Mouse (Mus musculus): ENCODE results near the gene Cdh1. TPM values are rescaled to one million over a fixed set of nuclear protein-coding genes. Genes with fewer than 3 reads are reported as not detected.

The Cdh1 gene
- total and polyA plus RNA-seq, 3 experiments: not detected

GRCm38 (mm10) chr8:106617196-106617595 lies 14.0 kb downstream of the Cdh1 start:
- no peak for DNase-seq (ENCODE audit: low read depth, low spot score)
- no peaks in the 10 kb centered on the region for H3K79me2 ChIP-seq (ENCODE audit: control insufficient read depth, insufficient read depth, low read length, poor library complexity)
- H3K4me3 ChIP-seq (ENCODE audit: control insufficient read depth in 1 of 2, insufficient read depth in 1 of 2, low read depth in 2 of 2, low read length in 2 of 2): no peak overlapping the region
- no peak for TF ChIP-seq RCOR1 (IDR thresholded peaks at IDR 0.05; ENCODE audit: low read depth, low read length)
- no peak for TF ChIP-seq POLR2A (IDR thresholded peaks at IDR 0.05; ENCODE audit: control insufficient read depth in 1 of 2, insufficient read depth in 1 of 2, low read depth in 1 of 2, low read length in 2 of 2, poor library complexity in 1 of 2)
- TF ChIP-seq NELFE (IDR thresholded peaks at IDR 0.05; ENCODE audit: low read depth, low read length): no peak
- no peak for TF ChIP-seq NRF1 (IDR thresholded peaks at IDR 0.05; ENCODE audit: insufficient read depth, low read depth, low read length, poor library complexity, severe bottlenecking)
- TF ChIP-seq ZC3H11A (IDR thresholded peaks at IDR 0.05; ENCODE audit: low read depth, low read length): no peak
- H3K9me3 ChIP-seq (replicated peaks; ENCODE audit: insufficient read depth, low read length): no peaks in the 10 kb centered on the region
- no peak overlapping the region for H3K9ac ChIP-seq (ENCODE audit: control insufficient read depth, low read depth, low read length, poor library complexity, severe bottlenecking)
- no peaks in the 10 kb centered on the region for H3K4me1 ChIP-seq (ENCODE audit: control insufficient read depth in 1 of 2, insufficient read depth in 2 of 2, low read length in 2 of 2)
- H3K36me3 ChIP-seq (ENCODE audit: control insufficient read depth in 1 of 2, insufficient read depth in 2 of 2, low read length in 2 of 2): no peaks in the 10 kb centered on the region
- H3K27ac ChIP-seq (ENCODE audit: control insufficient read depth, low read depth, low read length): no peak overlapping the region
- H3K27me3 ChIP-seq (ENCODE audit: control insufficient read depth in 1 of 2, insufficient read depth in 2 of 2, low read length in 2 of 2): peaks cover 2 to 4% of the 10 kb centered on the region in 2 experiments; a peak in 1 of 4 replicates

GRCm38 (mm10) chr8:106617865-106618264 lies 14.7 kb downstream of the Cdh1 start:
- Histone ChIP-seq H3K36me3 (ENCODE audit: control insufficient read depth in 1 of 2, insufficient read depth in 2 of 2, low read length in 2 of 2) (no peaks in the 10 kb centered on the region), H3K4me3 (ENCODE audit: control insufficient read depth in 1 of 2, insufficient read depth in 1 of 2, low read depth in 2 of 2, low read length in 2 of 2) (no peak overlapping the region), H3K9ac (ENCODE audit: control insufficient read depth, low read depth, low read length, poor library complexity, severe bottlenecking) (no peak overlapping the region), H3K27me3 (ENCODE audit: control insufficient read depth in 1 of 2, insufficient read depth in 2 of 2, low read length in 2 of 2) (peaks cover 2 to 4% of the 10 kb centered on the region in 2 experiments; a peak in 1 of 4 replicates), H3K4me1 (ENCODE audit: control insufficient read depth in 1 of 2, insufficient read depth in 2 of 2, low read length in 2 of 2) (peaks cover 0 to under 1% of the 10 kb centered on the region in 2 experiments; a peak in 1 of 4 replicates), H3K9me3 (replicated peaks; ENCODE audit: insufficient read depth, low read length) (no peaks in the 10 kb centered on the region), H3K27ac (ENCODE audit: control insufficient read depth, low read depth, low read length) (no peak overlapping the region), H3K79me2 (ENCODE audit: control insufficient read depth, insufficient read depth, low read length, poor library complexity) (no peaks in the 10 kb centered on the region)
- no peak for TF ChIP-seq POLR2AphosphoS5 (IDR thresholded peaks at IDR 0.05; ENCODE audit: borderline replicate concordance, low read depth, low read length)
- no peak for TF ChIP-seq NELFE (IDR thresholded peaks at IDR 0.05; ENCODE audit: low read depth, low read length)
- TF ChIP-seq MEF2A (IDR thresholded peaks at IDR 0.05; ENCODE audit: extremely low read depth, insufficient replicate concordance, low read depth, low read length, poor library complexity, severe bottlenecking): no peak
- TF ChIP-seq TCF12 (IDR thresholded peaks at IDR 0.05; ENCODE audit: low read depth, low read length): no peak
- TF ChIP-seq USF2 (IDR thresholded peaks at IDR 0.05; ENCODE audit: borderline replicate concordance in 1 of 2, insufficient read depth in 1 of 2, low read depth in 1 of 2, low read length in 2 of 2): no peak
- TF ChIP-seq TBP (IDR thresholded peaks at IDR 0.05; ENCODE audit: low read depth, low read length): no peak
- TF ChIP-seq ZMIZ1 (IDR thresholded peaks at IDR 0.05; ENCODE audit: low read depth, low read length): no peak
- no peak for TF ChIP-seq GABPA (IDR thresholded peaks at IDR 0.05; ENCODE audit: low read depth, low read length)
- TF ChIP-seq MAZ (IDR thresholded peaks at IDR 0.05; ENCODE audit: low read depth, low read length): no peak
- no peak for TF ChIP-seq ZC3H11A (IDR thresholded peaks at IDR 0.05; ENCODE audit: low read depth, low read length)
- DNase-seq (ENCODE audit: low read depth, low spot score): no peak

GRCm38 (mm10) chr8:106618324-106618723 lies 15.2 kb downstream of the Cdh1 start:
- Histone ChIP-seq H3K27me3 (ENCODE audit: control insufficient read depth in 1 of 2, insufficient read depth in 2 of 2, low read length in 2 of 2) (peaks cover 2 to 4% of the 10 kb centered on the region in 2 experiments; a peak in 1 of 4 replicates), H3K9me3 (replicated peaks; ENCODE audit: insufficient read depth, low read length) (no peaks in the 10 kb centered on the region), H3K4me3 (ENCODE audit: control insufficient read depth in 1 of 2, insufficient read depth in 1 of 2, low read depth in 2 of 2, low read length in 2 of 2) (no peak overlapping the region), H3K79me2 (ENCODE audit: control insufficient read depth, insufficient read depth, low read length, poor library complexity) (no peaks in the 10 kb centered on the region), H3K27ac (ENCODE audit: control insufficient read depth, low read depth, low read length) (no peak overlapping the region), H3K9ac (ENCODE audit: control insufficient read depth, low read depth, low read length, poor library complexity, severe bottlenecking) (no peak overlapping the region), H3K36me3 (ENCODE audit: control insufficient read depth in 1 of 2, insufficient read depth in 2 of 2, low read length in 2 of 2) (no peaks in the 10 kb centered on the region; a peak in 1 of 4 replicates), H3K4me1 (ENCODE audit: control insufficient read depth in 1 of 2, insufficient read depth in 2 of 2, low read length in 2 of 2) (peaks cover 2 to 4% of the 10 kb centered on the region in 2 experiments; a peak in 3 of 4 replicates)
- no peak for DNase-seq (ENCODE audit: low read depth, low spot score)
- TF ChIP-seq MEF2A (IDR thresholded peaks at IDR 0.05; ENCODE audit: extremely low read depth, insufficient replicate concordance, low read depth, low read length, poor library complexity, severe bottlenecking): no peak
- no peak for TF ChIP-seq NELFE (IDR thresholded peaks at IDR 0.05; ENCODE audit: low read depth, low read length)
- no peak for TF ChIP-seq KAT2A (conservative IDR thresholded peaks at IDR 0.05; ENCODE audit: low read depth, low read length)
- TF ChIP-seq ZC3H11A (IDR thresholded peaks at IDR 0.05; ENCODE audit: low read depth, low read length): no peak
- no peak for TF ChIP-seq POLR2AphosphoS5 (IDR thresholded peaks at IDR 0.05; ENCODE audit: borderline replicate concordance, low read depth, low read length)
- TF ChIP-seq USF1 (IDR thresholded peaks at IDR 0.05; ENCODE audit: low read depth, low read length): no peak
- no peak for TF ChIP-seq POLR2A (IDR thresholded peaks at IDR 0.05; ENCODE audit: control insufficient read depth in 1 of 2, insufficient read depth in 1 of 2, low read depth in 1 of 2, low read length in 2 of 2, poor library complexity in 1 of 2)
- TF ChIP-seq ZKSCAN1 (IDR thresholded peaks at IDR 0.05; ENCODE audit: low read depth, low read length): no peak
- no peak for TF ChIP-seq ZNF384 (IDR thresholded peaks at IDR 0.05; ENCODE audit: low read depth, low read length)
- no peak for TF ChIP-seq ELF1 (IDR thresholded peaks at IDR 0.05; ENCODE audit: low read depth, low read length)
- TF ChIP-seq POLR2AphosphoS2 (IDR thresholded peaks at IDR 0.05; ENCODE audit: low read length): no peak
- TF ChIP-seq TBP (IDR thresholded peaks at IDR 0.05; ENCODE audit: low read depth, low read length): no peak
- no peak for TF ChIP-seq SIN3A (IDR thresholded peaks at IDR 0.05; ENCODE audit: low read length)
- no peak for TF ChIP-seq MYC (IDR thresholded peaks at IDR 0.05; ENCODE audit: low read depth, low read length)
- TF ChIP-seq ETS1 (IDR thresholded peaks at IDR 0.05; ENCODE audit: low read depth, low read length): no peak
- TF ChIP-seq UBTF (IDR thresholded peaks at IDR 0.05; ENCODE audit: borderline replicate concordance, insufficient read depth, low read depth, low read length): no peak

All from MEL (cell line).